Mouse (Mus musculus): Measurements from ENCODE around the gene Fgb.

- TF ChIP-seq MAFK (IDR thresholded peaks at IDR 0.05; ENCODE audit: insufficient replicate concordance, low read length) (no peak), POLR2AphosphoS2 (IDR thresholded peaks at IDR 0.05; ENCODE audit: low read depth, low read length) (no peak), RCOR1 (conservative IDR thresholded peaks at IDR 0.05; ENCODE audit: low read depth, low read length) (no peak), E2F4 (IDR thresholded peaks at IDR 0.05; ENCODE audit: insufficient replicate concordance, low read depth, low read length) (no peak), MYC (IDR thresholded peaks at IDR 0.05; ENCODE audit: low read depth, low read length) (no peak), MAZ (IDR thresholded peaks at IDR 0.05; ENCODE audit: low read depth, low read length) (no peak), ZC3H11A (IDR thresholded peaks at IDR 0.05; ENCODE audit: low read depth, low read length) (no peak), TBP (conservative IDR thresholded peaks at IDR 0.05; ENCODE audit: low read depth, low read length) (no peak), NELFE (IDR thresholded peaks at IDR 0.05; ENCODE audit: low read depth, low read length) (no peak), ZMIZ1 (IDR thresholded peaks at IDR 0.05; ENCODE audit: low read depth, low read length) (no peak)
Observed at GRCm38 (mm10) chr3:83033801-83034200, 15.9 kb downstream of the Fgb start.
